In genomic region chr1:161035786-161036404, GRCm38 (mm10) we compare ENCODE assay signal across 8 mouse cellular contexts. TPM values are rescaled to one million over a fixed set of nuclear protein-coding genes. Genes with fewer than 3 reads are reported as not detected.
DNase-seq lines count a peak whose midpoint lies in the region; ATAC-seq and TF ChIP-seq lines count a peak whose summit lies in the region.

No protein-coding gene starts in this region.

- peak overlapping the region; percentile 96 for H3K4me3 ChIP-seq in lung, adult 2 months (replicated peaks; ENCODE audit: extremely low read depth, low read depth, low read length)
- peak overlapping the region; percentile 63 to 68 for H3K4me3 ChIP-seq in heart, embryonic 14.5 days (ENCODE audit: control insufficient read depth in 1 of 2, insufficient read depth in 1 of 2, low read depth in 1 of 2, low read length in 2 of 2)
- peak overlapping the region; percentile 72 for H3K4me3 ChIP-seq in limb, embryonic 15.5 days

- H3K4me1 ChIP-seq in lung, adult 2 months (ENCODE audit: control insufficient read depth, insufficient read depth, low read length), result peaks cover 13% of the 10 kb centered on the region
- peaks cover 0 to 18% of the 10 kb centered on the region in 2 experiments; a peak in 3 of 4 replicates for H3K4me1 ChIP-seq in heart, embryonic 14.5 days (ENCODE audit: control insufficient read depth in 2 of 2, insufficient read depth in 2 of 2, low read length in 2 of 2)
- H3K4me1 ChIP-seq in limb, embryonic 15.5 days, result peaks cover 17% of the 10 kb centered on the region; the same call in 1 of the 2 replicates

- peaks cover 62% of the 10 kb centered on the region for H3K36me3 ChIP-seq in heart, embryonic 14.5 days (ENCODE audit: control insufficient read depth, insufficient read depth, low read length)
- H3K36me3 ChIP-seq in limb, embryonic 15.5 days, result peaks cover 45% of the 10 kb centered on the region

- TF ChIP-seq POLR2A in lung, adult 2 months (IDR thresholded peaks at IDR 0.05; ENCODE audit: borderline replicate concordance, extremely low read depth, low read depth, low read length), result no peak

- DNase-seq in lung, adult 2 months, result no peak
- no peak for DNase-seq in lung, postnatal 14 days
- DNase-seq in c-Kit-positive CD71-positive TER-119-positive erythroid progenitor cells, embryonic 14.5 days (ENCODE audit: low spot score), result peak; percentile 37
- peak; percentile 35 for DNase-seq in neural tube, embryonic 10.5 days (ENCODE audit: extremely low spot score, low spot score)
- no peak for DNase-seq in adrenal gland, adult 18-20 months (ENCODE audit: low spot score in 2 of 2)

- H3K9me3 ChIP-seq in heart, embryonic 14.5 days (ENCODE audit: control insufficient read depth, low read length), result no peaks in the 10 kb centered on the region
- no peaks in the 10 kb centered on the region for H3K9me3 ChIP-seq in limb, embryonic 15.5 days

- peak overlapping the region; percentile 87 for H3K4me2 ChIP-seq in heart, embryonic 14.5 days (ENCODE audit: low read length)
- H3K4me2 ChIP-seq in limb, embryonic 15.5 days, result peak overlapping the region; percentile 67

- H3K27ac ChIP-seq in heart, embryonic 14.5 days (replicated peaks in 1 of 2; ENCODE audit: control insufficient read depth in 1 of 2, insufficient read depth in 1 of 2, low read depth in 2 of 2, low read length in 2 of 2), result peak overlapping the region; percentile 91
- H3K27ac ChIP-seq in limb, embryonic 15.5 days, result peak overlapping the region; percentile 97

- no peaks in the 10 kb centered on the region for H3K27me3 ChIP-seq in heart, embryonic 14.5 days (ENCODE audit: control insufficient read depth, insufficient read depth, low read length)
- H3K27me3 ChIP-seq in limb, embryonic 15.5 days, result no peaks in the 10 kb centered on the region

- WGBS in lung, adult 2 months, result 7% methylated on average over 6 of the region's 6 CpGs
- 0% methylated on average over 6 of the region's 6 CpGs for WGBS in heart, embryonic 14.5 days
- whole genome bisulfite sequencing in limb, embryonic 15.5 days, result 2% methylated on average over 6 of the region's 6 CpGs

- no peak for ATAC-seq in heart, embryonic 14.5 days (ENCODE audit: insufficient number of reproducible peaks, insufficient read depth, low FRiP score, low read depth)
- no peak for ATAC-seq in limb, embryonic 15.5 days (ENCODE audit: insufficient number of reproducible peaks, low FRiP score, low TSS enrichment, low read depth)
- ATAC-seq in inflammation-experienced regulatory T-cells, adult 6 months, result no peak

- peak overlapping the region; percentile 91 for H3K9ac ChIP-seq in heart, embryonic 14.5 days (ENCODE audit: low read length)
- H3K9ac ChIP-seq in limb, embryonic 15.5 days, result peak overlapping the region; percentile 80

- TF ChIP-seq CTCF in lung, adult 2 months (IDR thresholded peaks at IDR 0.05; ENCODE audit: insufficient read depth, low read length), result no peak

RNA-seq across cellular contexts. Expression of gene Zbtb37, which starts 1.2 kb away (rescaled TPM):
- polyA plus RNA-seq in lung, adult 2 months (2012; rRNA removed), result 1.4 and 3.4 TPM in 2 replicates
- 9.4 and 9.7 TPM in 2 replicates for polyA plus RNA-seq in heart, embryonic 14.5 days (2014; fragmentation: Nextera tagmentation; extraction: Ambion mirVana)
- 7.9 and 8.4 TPM in 2 replicates for polyA plus RNA-seq in limb, embryonic 15.5 days (2015; fragmentation: Nextera tagmentation; extraction: Ambion mirVana)
- total RNA-seq in adrenal gland, adult 18-20 months (2021), result 10 to 100 TPM; 11.1 to 12.9 TPM
- 1 to 10 TPM; 6.0 to 8.8 (median 7.1) TPM for polyA plus RNA-seq in inflammation-experienced regulatory T-cells, adult 6 months (2017; shearing (Covaris generic))

RNA-seq across cellular contexts. Expression of gene Dars2, which starts 34.6 kb away (rescaled TPM):
- 4.3 and 10.6 TPM in 2 replicates for polyA plus RNA-seq in lung, adult 2 months (2012; rRNA removed)
- polyA plus RNA-seq in heart, embryonic 14.5 days (2014; fragmentation: Nextera tagmentation; extraction: Ambion mirVana), result 27.4 and 34.0 TPM in 2 replicates
- polyA plus RNA-seq in limb, embryonic 15.5 days (2015; fragmentation: Nextera tagmentation; extraction: Ambion mirVana), result 26.2 and 26.7 TPM in 2 replicates
- total RNA-seq in adrenal gland, adult 18-20 months (2021), result 10 to 100 TPM; 24.3 to 27.5 TPM
- 10 to 100 TPM; 15.0 to 27.5 (median 16.3) TPM for polyA plus RNA-seq in inflammation-experienced regulatory T-cells, adult 6 months (2017; shearing (Covaris generic))

RNA-seq across cellular contexts. Expression of gene Cenpl, which starts 34.6 kb away (rescaled TPM):
- polyA plus RNA-seq in lung, adult 2 months (2012; rRNA removed), result 0.70 and 1.1 TPM in 2 replicates
- polyA plus RNA-seq in heart, embryonic 14.5 days (2014; fragmentation: Nextera tagmentation; extraction: Ambion mirVana), result 16.6 and 19.0 TPM in 2 replicates
- polyA plus RNA-seq in limb, embryonic 15.5 days (2015; fragmentation: Nextera tagmentation; extraction: Ambion mirVana), result 25.5 and 26.4 TPM in 2 replicates
- total RNA-seq in adrenal gland, adult 18-20 months (2021), result 1 to 10 TPM; 1.8 to 1.9 TPM
- 10 to 100 TPM; 15.8 to 44.5 (median 19.1) TPM for polyA plus RNA-seq in inflammation-experienced regulatory T-cells, adult 6 months (2017; shearing (Covaris generic))

RNA-seq across cellular contexts. Expression of gene Serpinc1, which starts 57.5 kb away (rescaled TPM):
- polyA plus RNA-seq in lung, adult 2 months (2012; rRNA removed), result 0.88 and 1.2 TPM in 2 replicates
- 1.4 and 1.8 TPM in 2 replicates for polyA plus RNA-seq in heart, embryonic 14.5 days (2014; fragmentation: Nextera tagmentation; extraction: Ambion mirVana)
- polyA plus RNA-seq in limb, embryonic 15.5 days (2015; fragmentation: Nextera tagmentation; extraction: Ambion mirVana), result 2.6 and 5.1 TPM in 2 replicates
- 1 to 10 TPM in 1 of 2 experiments, under 1 TPM in 1; 0.80 to 1.7 TPM for total RNA-seq in adrenal gland, adult 18-20 months (2021)
- polyA plus RNA-seq in inflammation-experienced regulatory T-cells, adult 6 months (2017; shearing (Covaris generic)), result 10 to 100 TPM in 1 of 3 experiments, 1 to 10 TPM in 2; 5.1 to 13.6 (median 9.2) TPM

Comparison
In these comparisons a context has a peak if more than half of its experiments do, and no peak if none do; other contexts are left out.
1. DNase-seq: peak in c-Kit-positive CD71-positive TER-119-positive erythroid progenitor cells, embryonic 14.5 days (single experiment) and neural tube, embryonic 10.5 days (single experiment); none in lung, adult 2 months (single experiment), lung, postnatal 14 days (single experiment) and adrenal gland, adult 18-20 months (0 of 2).
2. Peak in every context shown above with its lines, with median percentiles within 50 percentile points of each other: H3K4me3 ChIP-seq.